Mouse (Mus musculus): Measurements from ENCODE around the gene Gpr75.

GRCm38 (mm10) chr11:30896201-30896600 lies 11.0 kb downstream of the Gpr75 start:
- TF ChIP-seq CTCF (IDR thresholded peaks at IDR 0.05; ENCODE audit: low read depth) (no peak), EP300 (IDR thresholded peaks at IDR 0.05; ENCODE audit: low read depth) (no peak)

Data from heart, postnatal 0 days (tissue).